In genomic region chr3:58501961-58502360, GRCm38 (mm10) we compare ENCODE assay signal across 18 mouse cellular contexts. TPM values are rescaled to one million over a fixed set of nuclear protein-coding genes. Genes with fewer than 3 reads are reported as not detected.
DNase-seq lines count a peak whose midpoint lies in the region; ATAC-seq and TF ChIP-seq lines count a peak whose summit lies in the region.
"Had no signal": no experiment of that assay in that cellular context is flagged by ENCODE, and none has a peak within 500 bp of the region (broad histone marks: within the 10 kb centered on the region; RNA-seq: fewer than 3 reads in every experiment).

No protein-coding gene starts in this region.

- H3K9me3 ChIP-seq in heart, embryonic 16.5 days (replicated peaks; ENCODE audit: control insufficient read depth, low read length): no peaks in the 10 kb centered on the region
- H3K9me3 ChIP-seq in MEL (replicated peaks; ENCODE audit: insufficient read depth, low read length): no peaks in the 10 kb centered on the region
- H3K9me3 ChIP-seq in liver, embryonic 11.5 days (ENCODE audit: control insufficient read depth, low read length): no peaks in the 10 kb centered on the region
- H3K9me3 ChIP-seq: forebrain, embryonic 15.5 days; hindbrain, embryonic 13.5 days; limb, embryonic 13.5 days had no signal

- TF ChIP-seq POLR2A in heart, adult 2 months (IDR thresholded peaks at IDR 0.05; ENCODE audit: insufficient read depth, low read depth, low read length): no peak
- no peak for TF ChIP-seq POLR2A in MEL (IDR thresholded peaks at IDR 0.05; ENCODE audit: control insufficient read depth in 1 of 2, insufficient read depth in 1 of 2, low read depth in 1 of 2, low read length in 2 of 2, poor library complexity in 1 of 2)

- WGBS in heart, embryonic 16.5 days: 28% methylated on average over 2 of the region's 2 CpGs
- 33% methylated on average over 2 of the region's 2 CpGs for WGBS in heart, adult 2 months
- 23% methylated on average over 2 of the region's 2 CpGs for WGBS in liver, embryonic 11.5 days

- intact Hi-C loops in heart, adult 2 months (cut with DNase I): no loop called here
- intact Hi-C loops in left cerebral cortex, postnatal 10 days (cut with DNase I): no loop called here

- no peak overlapping the region for H3K9ac ChIP-seq in heart, embryonic 16.5 days (ENCODE audit: low read length)
- H3K9ac ChIP-seq in heart, adult 2 months (ENCODE audit: low read depth, low read length): no peak overlapping the region
- peak overlapping the region; percentile 35 for H3K9ac ChIP-seq in MEL (ENCODE audit: control insufficient read depth, low read depth, low read length, poor library complexity, severe bottlenecking)
- no peak overlapping the region; the same call in 1 of the 2 replicates for H3K9ac ChIP-seq in liver, embryonic 11.5 days (ENCODE audit: low read depth, low read length)
- H3K9ac ChIP-seq: forebrain, embryonic 15.5 days; hindbrain, embryonic 13.5 days; limb, embryonic 13.5 days; lung, embryonic 14.5 days had no signal

- TF ChIP-seq CTCF in heart, adult 2 months (IDR thresholded peaks at IDR 0.05): no peak
- no peak for TF ChIP-seq CTCF in MEL (IDR thresholded peaks at IDR 0.05 in 2 of 3, conservative IDR thresholded peaks at IDR 0.05 in 1 of 3; ENCODE audit: control insufficient read depth in 1 of 3, insufficient read depth in 1 of 3, low read depth in 2 of 3, low read length in 3 of 3, poor library complexity in 1 of 3, severe bottlenecking in 1 of 3)

- H3K27me3 ChIP-seq in heart, embryonic 16.5 days (ENCODE audit: control insufficient read depth, insufficient read depth, low read length): no peaks in the 10 kb centered on the region
- H3K27me3 ChIP-seq in heart, adult 2 months (ENCODE audit: control insufficient read depth, insufficient read depth, low read length): no peaks in the 10 kb centered on the region
- H3K27me3 ChIP-seq in MEL (ENCODE audit: control insufficient read depth in 1 of 2, insufficient read depth in 2 of 2, low read length in 2 of 2): no peaks in the 10 kb centered on the region
- no peaks in the 10 kb centered on the region for H3K27me3 ChIP-seq in liver, embryonic 11.5 days (replicated peaks; ENCODE audit: control insufficient read depth, insufficient read depth, low read length)
- H3K27me3 ChIP-seq: forebrain, embryonic 15.5 days; hindbrain, embryonic 13.5 days; limb, embryonic 13.5 days had no signal

- TF ChIP-seq RAD21 in MEL (IDR thresholded peaks at IDR 0.05; ENCODE audit: low read depth, low read length): no peak

- no peaks in the 10 kb centered on the region for H3K36me3 ChIP-seq in heart, embryonic 16.5 days (ENCODE audit: control insufficient read depth, insufficient read depth)
- no peaks in the 10 kb centered on the region for H3K36me3 ChIP-seq in heart, adult 2 months (ENCODE audit: control insufficient read depth, insufficient read depth, low read length)
- H3K36me3 ChIP-seq in MEL (ENCODE audit: control insufficient read depth in 1 of 2, insufficient read depth in 2 of 2, low read length in 2 of 2): peaks cover 0 to 20% of the 10 kb centered on the region in 2 experiments; a peak in 2 of 4 replicates
- no peaks in the 10 kb centered on the region for H3K36me3 ChIP-seq in liver, embryonic 11.5 days (ENCODE audit: control insufficient read depth, insufficient read depth, low read length)
- H3K36me3 ChIP-seq: forebrain, embryonic 15.5 days; hindbrain, embryonic 13.5 days; limb, embryonic 13.5 days had no signal

- H3K27ac ChIP-seq in heart, embryonic 16.5 days (ENCODE audit: low read length): no peak overlapping the region
- no peak overlapping the region for H3K27ac ChIP-seq in heart, adult 2 months
- peak overlapping the region; percentile 70 for H3K27ac ChIP-seq in MEL (ENCODE audit: control insufficient read depth, low read depth, low read length)
- no peak overlapping the region for H3K27ac ChIP-seq in liver, embryonic 11.5 days (ENCODE audit: low read depth, low read length)
- H3K27ac ChIP-seq: forebrain, embryonic 15.5 days; hindbrain, embryonic 13.5 days; layer of hippocampus, adult 2 months; left cerebral cortex, adult 2 months; limb, embryonic 13.5 days had no signal

- DNase-seq in heart, adult 2 months: no peak
- DNase-seq in MEL (ENCODE audit: low read depth, low spot score): peak; percentile 88
- DNase-seq in liver, embryonic 11.5 days (ENCODE audit: low spot score): no peak
- no peak for DNase-seq in left cerebral cortex, postnatal 10 days (ENCODE audit: extremely low spot score in 1 of 2, low spot score in 2 of 2)
- DNase-seq in urinary bladder, postnatal 4 days (ENCODE audit: low spot score in 2 of 2): no peak
- no peak for DNase-seq in adrenal gland, postnatal 4 days (ENCODE audit: low spot score in 2 of 2)
- DNase-seq: cerebellum, adult 11-12 months; heart, postnatal 10 days; lung, embryonic 14.5 days had no signal

- H3K79me2 ChIP-seq in heart, adult 2 months (replicated peaks; ENCODE audit: control insufficient read depth, insufficient read depth, low read length): no peaks in the 10 kb centered on the region
- no peaks in the 10 kb centered on the region for H3K79me2 ChIP-seq in MEL (ENCODE audit: control insufficient read depth, insufficient read depth, low read length, poor library complexity)

- no peak overlapping the region for H3K4me2 ChIP-seq in heart, embryonic 16.5 days (ENCODE audit: low read depth, low read length)
- H3K4me2 ChIP-seq in liver, embryonic 11.5 days: 0 out of 2 replicates have a peak overlapping the region, but pooled peaks have one; percentile 10
- H3K4me2 ChIP-seq: forebrain, embryonic 15.5 days; hindbrain, embryonic 13.5 days; limb, embryonic 13.5 days; lung, embryonic 14.5 days had no signal

- no peaks in the 10 kb centered on the region for H3K4me1 ChIP-seq in heart, embryonic 16.5 days (ENCODE audit: control insufficient read depth, insufficient read depth, low read length)
- H3K4me1 ChIP-seq in heart, adult 2 months (ENCODE audit: control insufficient read depth, insufficient read depth, low read length): no peaks in the 10 kb centered on the region
- H3K4me1 ChIP-seq in MEL (ENCODE audit: control insufficient read depth in 1 of 2, insufficient read depth in 2 of 2, low read length in 2 of 2): peaks cover 5 to 9% of the 10 kb centered on the region in 2 experiments
- H3K4me1 ChIP-seq in liver, embryonic 11.5 days (replicated peaks; ENCODE audit: control insufficient read depth, insufficient read depth, low read length): 0 out of 2 replicates have a peak, but pooled peaks cover 4% of the 10 kb centered on the region
- H3K4me1 ChIP-seq: forebrain, embryonic 15.5 days; hindbrain, embryonic 13.5 days; limb, embryonic 13.5 days had no signal

- no peak overlapping the region for H3K4me3 ChIP-seq in heart, embryonic 16.5 days (ENCODE audit: low read length)
- H3K4me3 ChIP-seq in heart, adult 2 months: no peak overlapping the region
- peak overlapping the region in 1 of 2 experiments; percentile 20; a peak in 2 of 4 replicates for H3K4me3 ChIP-seq in MEL (ENCODE audit: control insufficient read depth in 1 of 2, insufficient read depth in 1 of 2, low read depth in 2 of 2, low read length in 2 of 2)
- H3K4me3 ChIP-seq in liver, embryonic 11.5 days (ENCODE audit: low read depth, low read length): no peak overlapping the region
- H3K4me3 ChIP-seq: erythroblast, embryonic 14.5 days; forebrain, embryonic 15.5 days; hindbrain, embryonic 13.5 days; layer of hippocampus, adult 2 months; left cerebral cortex, adult 2 months; limb, embryonic 13.5 days had no signal

- peak; percentile 32; the same call in 1 of the 2 replicates for ATAC-seq in heart, embryonic 16.5 days (replicated peaks; ENCODE audit: extremely low read depth, insufficient read depth, low FRiP score)
- peak; percentile 61 for ATAC-seq in liver, embryonic 11.5 days (replicated peaks; ENCODE audit: low FRiP score)
- peak; percentile 98 for ATAC-seq in megakaryocyte progenitor cell, adult 5-6 weeks (replicated peaks; ENCODE audit: poor library complexity)
- ATAC-seq: forebrain, embryonic 15.5 days; midbrain, embryonic 16.5 days had no signal

- TF ChIP-seq EP300 in heart, adult 2 months (IDR thresholded peaks at IDR 0.05; ENCODE audit: insufficient read depth, low read depth, low read length): no peak
- peak; percentile 74 to 77 for TF ChIP-seq EP300 in MEL (IDR thresholded peaks at IDR 0.05; ENCODE audit: low read depth in 1 of 2, low read length in 2 of 2)

TF ChIP-seq in MEL, 35 proteins besides CTCF, POLR2A, EP300 and RAD21 (continues in another document):
- peak; percentile 52; the same call in 1 of the 2 replicates for TF ChIP-seq RCOR1 (IDR thresholded peaks at IDR 0.05; ENCODE audit: low read depth, low read length)
- no peak for TF ChIP-seq ZMIZ1 (IDR thresholded peaks at IDR 0.05; ENCODE audit: low read depth, low read length)
- no peak for TF ChIP-seq POLR2AphosphoS2 (IDR thresholded peaks at IDR 0.05; ENCODE audit: low read length)
- peak; percentile 96 for TF ChIP-seq MAZ (IDR thresholded peaks at IDR 0.05; ENCODE audit: low read depth, low read length)
- peak; percentile 91 for TF ChIP-seq ETS1 (IDR thresholded peaks at IDR 0.05; ENCODE audit: low read depth, low read length)
- TF ChIP-seq TAL1 (IDR thresholded peaks at IDR 0.05; ENCODE audit: low read length): peak; percentile 36; the same call in 1 of the 2 replicates

RNA-seq across cellular contexts. Expression of gene Eif2a, which starts 23.7 kb away (rescaled TPM):
- polyA plus RNA-seq in heart, embryonic 16.5 days (2015; fragmentation: Nextera tagmentation; extraction: Ambion mirVana): 32.7 and 35.7 TPM in 2 replicates
- total RNA-seq in heart, adult 2 months (2021): 10 to 100 TPM; 32.0 to 42.0 TPM
- 9.3 and 27.5 TPM in 2 replicates for polyA plus RNA-seq in heart, adult 2 months (2012; rRNA removed)
- 70.2 and 79.5 TPM in 2 replicates for total RNA-seq in MEL (2012; rRNA removed)
- polyA plus RNA-seq in MEL (2012; ENCODE audit: insufficient read depth in 1 of 2, insufficient read length in 2 of 2, low read depth in 1 of 2, low replicate concordance in 2 of 2, missing spikeins in 1 of 2): 100 to 1,000 TPM in 1 of 2 experiments, 10 to 100 TPM in 1; 67.3 to 192 TPM
- polyA plus RNA-seq in liver, embryonic 11.5 days (2014; fragmentation: Nextera tagmentation; extraction: Ambion mirVana): 66.1 and 71.3 TPM in 2 replicates
- total RNA-seq in megakaryocyte progenitor cell, adult 5-6 weeks (2015): 173 and 174 TPM in 2 replicates
- total RNA-seq in megakaryocyte progenitor cell, adult 5-6 weeks (2017): 94.7 and 102 TPM in 2 replicates
- 10 to 100 TPM; 41.9 to 42.4 TPM for total RNA-seq in left cerebral cortex, postnatal 10 days (2021)
- 10 to 100 TPM; 69.8 to 72.9 TPM for total RNA-seq in adrenal gland, postnatal 4 days (2021)

RNA-seq across cellular contexts. Expression of gene Serp1, which starts 23.7 kb away (rescaled TPM):
- 85.6 and 98.4 TPM in 2 replicates for polyA plus RNA-seq in heart, embryonic 16.5 days (2015; fragmentation: Nextera tagmentation; extraction: Ambion mirVana)
- total RNA-seq in heart, adult 2 months (2021): 10 to 100 TPM; 12.2 to 12.3 TPM
- polyA plus RNA-seq in heart, adult 2 months (2012; rRNA removed): 6.8 and 9.0 TPM in 2 replicates
- 78.7 and 96.3 TPM in 2 replicates for total RNA-seq in MEL (2012; rRNA removed)
- polyA plus RNA-seq in MEL (2012; ENCODE audit: insufficient read depth in 1 of 2, insufficient read length in 2 of 2, low read depth in 1 of 2, low replicate concordance in 2 of 2, missing spikeins in 1 of 2): 10 to 100 TPM; 80.5 to 83.8 TPM
- polyA plus RNA-seq in liver, embryonic 11.5 days (2014; fragmentation: Nextera tagmentation; extraction: Ambion mirVana): 161 and 178 TPM in 2 replicates
- total RNA-seq in megakaryocyte progenitor cell, adult 5-6 weeks (2015): 130 and 146 TPM in 2 replicates
- total RNA-seq in megakaryocyte progenitor cell, adult 5-6 weeks (2017): 136 and 145 TPM in 2 replicates
- 10 to 100 TPM; 26.0 to 26.1 TPM for total RNA-seq in left cerebral cortex, postnatal 10 days (2021)
- total RNA-seq in adrenal gland, postnatal 4 days (2021): 10 to 100 TPM; 58.8 to 61.4 TPM

Comparison
In these comparisons a context has a peak if more than half of its experiments do, and no peak if none do; other contexts are left out.
1. ATAC-seq: peak in every context shown above with its lines; median percentile 98 in megakaryocyte progenitor cell, adult 5-6 weeks; 61 in liver, embryonic 11.5 days; 32 in heart, embryonic 16.5 days.